Mouse (Mus musculus): ENCODE data around the gene Eef1akmt4. TPM values are rescaled to one million over a fixed set of nuclear protein-coding genes. Genes with fewer than 3 reads are reported as not detected.

Gene Eef1akmt4
- polyA plus RNA-seq (2015; fragmentation: Illumina TruSeq; extraction: RNeasy Lipid Tissue Mini Kit (QIAGEN cat#74804); ENCODE audit: insufficient read depth, low read depth, low replicate concordance) = 4.9 TPM

GRCm38 (mm10) chr16:20611357-20612227, at the start of gene Eef1akmt4, which contains the start of the genes Gm49333 and Alg3:
Gene Eef1akmt4, plus strand, starts transcription at chr16:20611593.
Gene Gm49333, plus strand, starts transcription at chr16:20611610.
Gene Alg3, minus strand, starts transcription at chr16:20611735.

GRCm38 (mm10) chr16:20589366-20589938, 21.9 kb upstream of the Eef1akmt4 start, which contains the start of gene Vwa5b2:
Gene Vwa5b2, plus strand, starts transcription at chr16:20589471.

GRCm38 (mm10) chr16:20621191-20621990, 10.0 kb downstream of the Eef1akmt4 start, which contains the start of gene Camk2n2:
Gene Camk2n2, minus strand, starts transcription at chr16:20621287.

GRCm38 (mm10) chr16:20629731-20630634, 18.6 kb downstream of the Eef1akmt4 start, which contains the start of gene Ece2:
Gene Ece2, plus strand, starts transcription at chr16:20629828.

GRCm38 (mm10) chr16:20651076-20651946, 39.9 kb downstream of the Eef1akmt4 start, which contains the start of gene Psmd2:
Gene Psmd2, plus strand, starts transcription at chr16:20651652.

GRCm38 (mm10) chr16:20668013-20668412, 56.6 kb downstream of the Eef1akmt4 start, which contains the start of gene Eif4g1:
Gene Eif4g1, plus strand, starts transcription at chr16:20668313.

Other genes starting within 250 kb of the Eef1akmt4 start
- 20.6 TPM for gene Abcc5, start 185.2 kb upstream of the Eef1akmt4 start, polyA plus RNA-seq (2015; fragmentation: Illumina TruSeq; extraction: RNeasy Lipid Tissue Mini Kit (QIAGEN cat#74804); ENCODE audit: insufficient read depth, low read depth, low replicate concordance)
- 21.2 TPM for gene Eif2b5, start 112.8 kb upstream of the Eef1akmt4 start, polyA plus RNA-seq (2015; fragmentation: Illumina TruSeq; extraction: RNeasy Lipid Tissue Mini Kit (QIAGEN cat#74804); ENCODE audit: insufficient read depth, low read depth, low replicate concordance)
- 14.7 TPM for gene Dvl3, start 94.6 kb upstream of the Eef1akmt4 start, polyA plus RNA-seq (2015; fragmentation: Illumina TruSeq; extraction: RNeasy Lipid Tissue Mini Kit (QIAGEN cat#74804); ENCODE audit: insufficient read depth, low read depth, low replicate concordance)
- gene Ap2m1, start 76.1 kb upstream of the Eef1akmt4 start, polyA plus RNA-seq (2015; fragmentation: Illumina TruSeq; extraction: RNeasy Lipid Tissue Mini Kit (QIAGEN cat#74804); ENCODE audit: insufficient read depth, low read depth, low replicate concordance) = 57.8 TPM
- 25.1 TPM for gene Abcf3, start 63.0 kb upstream of the Eef1akmt4 start, polyA plus RNA-seq (2015; fragmentation: Illumina TruSeq; extraction: RNeasy Lipid Tissue Mini Kit (QIAGEN cat#74804); ENCODE audit: insufficient read depth, low read depth, low replicate concordance)
- gene Vwa5b2, start 22.1 kb upstream of the Eef1akmt4 start, polyA plus RNA-seq (2015; fragmentation: Illumina TruSeq; extraction: RNeasy Lipid Tissue Mini Kit (QIAGEN cat#74804); ENCODE audit: insufficient read depth, low read depth, low replicate concordance) = 12.7 TPM
- gene Gm49333, start within 50 bp of the Eef1akmt4 start, polyA plus RNA-seq (2015; fragmentation: Illumina TruSeq; extraction: RNeasy Lipid Tissue Mini Kit (QIAGEN cat#74804); ENCODE audit: insufficient read depth, low read depth, low replicate concordance) = not detected
- gene Alg3, start 142 bp downstream of the Eef1akmt4 start, polyA plus RNA-seq (2015; fragmentation: Illumina TruSeq; extraction: RNeasy Lipid Tissue Mini Kit (QIAGEN cat#74804); ENCODE audit: insufficient read depth, low read depth, low replicate concordance) = 9.1 TPM
- gene Camk2n2, start 9.7 kb downstream of the Eef1akmt4 start, polyA plus RNA-seq (2015; fragmentation: Illumina TruSeq; extraction: RNeasy Lipid Tissue Mini Kit (QIAGEN cat#74804); ENCODE audit: insufficient read depth, low read depth, low replicate concordance) = 3.7 TPM
- gene Ece2, start 18.2 kb downstream of the Eef1akmt4 start, polyA plus RNA-seq (2015; fragmentation: Illumina TruSeq; extraction: RNeasy Lipid Tissue Mini Kit (QIAGEN cat#74804); ENCODE audit: insufficient read depth, low read depth, low replicate concordance) = 0.79 TPM
- 33.6 TPM for gene Psmd2, start 40.1 kb downstream of the Eef1akmt4 start, polyA plus RNA-seq (2015; fragmentation: Illumina TruSeq; extraction: RNeasy Lipid Tissue Mini Kit (QIAGEN cat#74804); ENCODE audit: insufficient read depth, low read depth, low replicate concordance)
- 81.8 TPM for gene Eif4g1, start 56.7 kb downstream of the Eef1akmt4 start, polyA plus RNA-seq (2015; fragmentation: Illumina TruSeq; extraction: RNeasy Lipid Tissue Mini Kit (QIAGEN cat#74804); ENCODE audit: insufficient read depth, low read depth, low replicate concordance)
- 3.5 TPM for gene Fam131a, start 81.6 kb downstream of the Eef1akmt4 start, polyA plus RNA-seq (2015; fragmentation: Illumina TruSeq; extraction: RNeasy Lipid Tissue Mini Kit (QIAGEN cat#74804); ENCODE audit: insufficient read depth, low read depth, low replicate concordance)
- 9.7 TPM for gene Polr2h, start 106.1 kb downstream of the Eef1akmt4 start, polyA plus RNA-seq (2015; fragmentation: Illumina TruSeq; extraction: RNeasy Lipid Tissue Mini Kit (QIAGEN cat#74804); ENCODE audit: insufficient read depth, low read depth, low replicate concordance)
- gene Clcn2, start 106.2 kb downstream of the Eef1akmt4 start, polyA plus RNA-seq (2015; fragmentation: Illumina TruSeq; extraction: RNeasy Lipid Tissue Mini Kit (QIAGEN cat#74804); ENCODE audit: insufficient read depth, low read depth, low replicate concordance) = 4.5 TPM
- 1.8 TPM for gene Chrd, start 121.5 kb downstream of the Eef1akmt4 start, polyA plus RNA-seq (2015; fragmentation: Illumina TruSeq; extraction: RNeasy Lipid Tissue Mini Kit (QIAGEN cat#74804); ENCODE audit: insufficient read depth, low read depth, low replicate concordance)
- gene Thpo, start 122.9 kb downstream of the Eef1akmt4 start, polyA plus RNA-seq (2015; fragmentation: Illumina TruSeq; extraction: RNeasy Lipid Tissue Mini Kit (QIAGEN cat#74804); ENCODE audit: insufficient read depth, low read depth, low replicate concordance) = not detected

All from pancreas, adult 10 weeks (tissue).